Comparison of ENCODE assay signal across 7 mouse cellular contexts in genomic region chr6:72237035-72237434, GRCm38 (mm10). TPM values are rescaled to one million over a fixed set of nuclear protein-coding genes. Genes with fewer than 3 reads are reported as not detected.
DNase-seq lines count a peak whose midpoint lies in the region; ATAC-seq and TF ChIP-seq lines count a peak whose summit lies in the region.

No protein-coding gene starts in this region.

- no peak overlapping the region for H3K4me3 ChIP-seq in MEL (ENCODE audit: control insufficient read depth in 1 of 2, insufficient read depth in 1 of 2, low read depth in 2 of 2, low read length in 2 of 2)
- no peak overlapping the region for H3K4me3 ChIP-seq in embryonic facial prominence, embryonic 14.5 days (ENCODE audit: low read depth, low read length)
- H3K4me3 ChIP-seq in spleen, adult 2 months (ENCODE audit: extremely low read depth, insufficient read depth, insufficient read length), result no peak overlapping the region

- no peak for TF ChIP-seq EP300 in MEL (IDR thresholded peaks at IDR 0.05; ENCODE audit: low read depth in 1 of 2, low read length in 2 of 2)

- no peak overlapping the region for H3K9ac ChIP-seq in MEL (ENCODE audit: control insufficient read depth, low read depth, low read length, poor library complexity, severe bottlenecking)
- no peak overlapping the region for H3K9ac ChIP-seq in embryonic facial prominence, embryonic 14.5 days (ENCODE audit: low read depth, low read length)

- peak; percentile 62 for TF ChIP-seq RAD21 in MEL (IDR thresholded peaks at IDR 0.05; ENCODE audit: low read depth, low read length)

- H3K36me3 ChIP-seq in MEL (ENCODE audit: control insufficient read depth in 1 of 2, insufficient read depth in 2 of 2, low read length in 2 of 2), result no peaks in the 10 kb centered on the region
- H3K36me3 ChIP-seq in embryonic facial prominence, embryonic 14.5 days (ENCODE audit: control insufficient read depth, insufficient read depth, low read length), result no peaks in the 10 kb centered on the region
- H3K36me3 ChIP-seq in spleen, adult 2 months (ENCODE audit: control insufficient read depth, insufficient read depth, low read length), result no peaks in the 10 kb centered on the region

- intact Hi-C loops in heart, postnatal 25 days (cut with DNase I), result loop anchor here (1.0 kb wide), 1 partner anchor 51 kb away; no protein-coding TSS in a partner anchor

- no peak overlapping the region for H3K4me2 ChIP-seq in embryonic facial prominence, embryonic 14.5 days (ENCODE audit: low read depth, low read length)

- WGBS in embryonic facial prominence, embryonic 14.5 days, result 0% methylated on average over 5 of the region's 5 CpGs
- WGBS in spleen, adult 2 months, result 2% methylated on average over 5 of the region's 5 CpGs

- H3K27ac ChIP-seq in MEL (ENCODE audit: control insufficient read depth, low read depth, low read length), result no peak overlapping the region
- no peak overlapping the region for H3K27ac ChIP-seq in embryonic facial prominence, embryonic 14.5 days (replicated peaks; ENCODE audit: low read depth, low read length)
- no peak overlapping the region for H3K27ac ChIP-seq in spleen, adult 2 months (ENCODE audit: insufficient read depth, low read length)

- no peaks in the 10 kb centered on the region for H3K79me2 ChIP-seq in MEL (ENCODE audit: control insufficient read depth, insufficient read depth, low read length, poor library complexity)

- ATAC-seq in embryonic facial prominence, embryonic 14.5 days (ENCODE audit: low read depth), result no peak

- no peak for TF ChIP-seq POLR2A in MEL (IDR thresholded peaks at IDR 0.05; ENCODE audit: control insufficient read depth in 1 of 2, insufficient read depth in 1 of 2, low read depth in 1 of 2, low read length in 2 of 2, poor library complexity in 1 of 2)
- no peak for TF ChIP-seq POLR2A in spleen, adult 2 months (IDR thresholded peaks at IDR 0.05; ENCODE audit: low read depth, low read length)

- H3K4me1 ChIP-seq in MEL (ENCODE audit: control insufficient read depth in 1 of 2, insufficient read depth in 2 of 2, low read length in 2 of 2), result no peaks in the 10 kb centered on the region
- H3K4me1 ChIP-seq in embryonic facial prominence, embryonic 14.5 days (ENCODE audit: control insufficient read depth, insufficient read depth, low read length), result peaks cover 32% of the 10 kb centered on the region
- peaks cover 13% of the 10 kb centered on the region for H3K4me1 ChIP-seq in spleen, adult 2 months (ENCODE audit: control insufficient read depth, insufficient read depth, insufficient read length)

- peak; percentile 86 to 93 (median 86) for TF ChIP-seq CTCF in MEL (IDR thresholded peaks at IDR 0.05 in 2 of 3, conservative IDR thresholded peaks at IDR 0.05 in 1 of 3; ENCODE audit: control insufficient read depth in 1 of 3, insufficient read depth in 1 of 3, low read depth in 2 of 3, low read length in 3 of 3, poor library complexity in 1 of 3, severe bottlenecking in 1 of 3)
- peak; percentile 75; the same call in 1 of the 2 replicates for TF ChIP-seq CTCF in spleen, adult 2 months (IDR thresholded peaks at IDR 0.05; ENCODE audit: extremely low read depth, insufficient read depth, insufficient read length, insufficient replicate concordance)

- H3K9me3 ChIP-seq in MEL (replicated peaks; ENCODE audit: insufficient read depth, low read length), result no peaks in the 10 kb centered on the region
- no peaks in the 10 kb centered on the region for H3K9me3 ChIP-seq in embryonic facial prominence, embryonic 14.5 days (ENCODE audit: control insufficient read depth, low read length)

- DNase-seq in MEL (ENCODE audit: low read depth, low spot score), result peak; percentile 76
- DNase-seq in adrenal gland, postnatal 4 days (ENCODE audit: low spot score in 2 of 2), result peak; percentile 67 to 74
- DNase-seq in embryonic facial prominence, embryonic 14.5 days (ENCODE audit: low spot score), result peak; percentile 92
- peak; percentile 67 for DNase-seq in heart, postnatal 25 days (ENCODE audit: low spot score)
- peak; percentile 80 to 91 for DNase-seq in left cerebral cortex, adult 18-20 months (ENCODE audit: low spot score in 2 of 2)
- DNase-seq in mesoderm, embryonic 11.5 days (ENCODE audit: low read depth, low spot score), result peak; percentile 94
- peak; percentile 37 to 64 for DNase-seq in spleen, adult 2 months (ENCODE audit: low read depth in 1 of 2, low spot score in 2 of 2)

- H3K27me3 ChIP-seq in MEL (ENCODE audit: control insufficient read depth in 1 of 2, insufficient read depth in 2 of 2, low read length in 2 of 2), result peaks cover 7 to 11% of the 10 kb centered on the region in 2 experiments
- peaks cover 13% of the 10 kb centered on the region; the same call in 1 of the 2 replicates for H3K27me3 ChIP-seq in embryonic facial prominence, embryonic 14.5 days (replicated peaks; ENCODE audit: control insufficient read depth, insufficient read depth, low read length)
- H3K27me3 ChIP-seq in spleen, adult 2 months (ENCODE audit: control insufficient read depth, insufficient read depth, low read length), result peaks cover 19% of the 10 kb centered on the region

TF ChIP-seq in MEL, 35 proteins besides CTCF, POLR2A, EP300 and RAD21:
- TF ChIP-seq SMC3 (IDR thresholded peaks at IDR 0.05; ENCODE audit: low read depth, low read length) (peak; percentile 91), MYB (IDR thresholded peaks at IDR 0.05; ENCODE audit: low read depth, low read length) (no peak), ZC3H11A (IDR thresholded peaks at IDR 0.05; ENCODE audit: low read depth, low read length) (peak; percentile 57)

RNA-seq across cellular contexts. Expression of gene Atoh8, which starts 1.7 kb away (rescaled TPM):
- total RNA-seq in MEL (2012; rRNA removed), result not detected in 2 replicates
- not detected for polyA plus RNA-seq in MEL (2012; ENCODE audit: insufficient read depth in 1 of 2, insufficient read length in 2 of 2, low read depth in 1 of 2, low replicate concordance in 2 of 2, missing spikeins in 1 of 2)
- total RNA-seq in adrenal gland, postnatal 4 days (2021), result 1 to 10 TPM; 3.8 to 4.1 TPM
- polyA plus RNA-seq in embryonic facial prominence, embryonic 14.5 days (2014; fragmentation: Nextera tagmentation; extraction: Ambion mirVana), result 12.1 and 12.9 TPM in 2 replicates
- 10 to 100 TPM in 1 of 2 experiments, 1 to 10 TPM in 1; 6.1 to 12.4 TPM for total RNA-seq in heart, postnatal 25 days (2021)
- total RNA-seq in left cerebral cortex, adult 18-20 months (2021), result 1 to 10 TPM; 1.6 to 2.3 TPM
- polyA plus RNA-seq in spleen, adult 2 months (2012; rRNA removed), result 9.3 and 10.7 TPM in 2 replicates
